Mouse (Mus musculus): ENCODE measurements at regions not wholly inside any gene's neighbourhood (a gene's known extent, or its start where the extent isn't known, plus 50 kb on each side); places are given as distances from the start of the nearest gene placed in this dataset.

DNA sequence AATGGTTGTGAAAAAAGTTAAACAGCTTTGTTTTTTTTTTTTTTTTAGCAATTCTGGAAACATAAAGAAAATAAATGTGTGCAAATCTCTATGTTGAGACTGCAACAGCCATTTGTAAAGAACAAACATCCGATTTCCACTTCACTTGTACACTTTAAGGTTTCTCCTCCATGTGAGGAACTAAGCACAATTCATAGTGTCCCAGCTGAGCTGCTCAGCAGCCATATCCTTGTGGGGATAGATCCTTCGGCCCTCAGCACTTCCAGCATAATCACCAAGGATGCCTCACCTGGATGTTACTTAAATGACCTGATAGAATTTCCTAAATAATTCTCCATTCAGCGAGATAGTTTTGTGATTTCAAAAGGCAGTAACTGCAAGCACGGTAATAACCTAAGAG lies 422.4 kb upstream of the Foxg1 start:
- TF ChIP-seq CTCF (IDR thresholded peaks at IDR 0.05; ENCODE audit: low read depth) (no peak), EP300 (optimal IDR thresholded peaks at IDR 0.05) (no peak)
